Mouse (Mus musculus): ENCODE data around the gene Iqce. TPM values are rescaled to one million over a fixed set of nuclear protein-coding genes. Genes with fewer than 3 reads are reported as not detected.
A peak's percentile ranks its signal among the peaks of the same experiment; 100 is the strongest.

Iqce gene
- polyA plus RNA-seq, 1 experiment from 2014 or later = 24.7 TPM

- Histone ChIP-seq H3K9me3 (ENCODE audit: control insufficient read depth, low read depth, low read length) (no peaks in the 10 kb centered on the region), H3K27me3 (ENCODE audit: control insufficient read depth, insufficient read depth, low read length) (no peaks in the 10 kb centered on the region), H3K36me3 (ENCODE audit: control insufficient read depth, insufficient read depth, low read length) (peaks cover 25% of the 10 kb centered on the region), H3K27ac (ENCODE audit: low read length) (no peak overlapping the region), H3K4me3 (ENCODE audit: low read depth, low read length) (no peak overlapping the region), H3K4me1 (ENCODE audit: control insufficient read depth, insufficient read depth, low read length) (peaks cover 4% of the 10 kb centered on the region; the same call in 1 of the 2 replicates), H3K4me2 (replicated peaks; ENCODE audit: low read depth, low read length) (no peak overlapping the region), H3K9ac (replicated peaks; ENCODE audit: low read depth, low read length) (no peak overlapping the region)
- WGBS = 64% methylated on average over 9 of the region's 9 CpGs
- ATAC-seq (ENCODE audit: insufficient number of reproducible peaks, insufficient read depth, low FRiP score, low read depth) = no peak
Observed at GRCm38 (mm10) chr5:140616691-140617090, 85.5 kb downstream of the Iqce start.

- H3K27ac ChIP-seq (ENCODE audit: low read length) = no peak overlapping the region
- WGBS = 82% methylated on average over 6 of the region's 6 CpGs
- H3K36me3 ChIP-seq (ENCODE audit: control insufficient read depth, insufficient read depth, low read length) = peaks cover 23% of the 10 kb centered on the region
- H3K9me3 ChIP-seq (ENCODE audit: control insufficient read depth, low read depth, low read length) = no peaks in the 10 kb centered on the region
- peaks cover 10% of the 10 kb centered on the region; the same call in 1 of the 2 replicates for H3K4me1 ChIP-seq (ENCODE audit: control insufficient read depth, insufficient read depth, low read length)
- no peak overlapping the region for H3K4me3 ChIP-seq (ENCODE audit: low read depth, low read length)
- H3K4me2 ChIP-seq (replicated peaks; ENCODE audit: low read depth, low read length) = no peak overlapping the region
- ATAC-seq (ENCODE audit: insufficient number of reproducible peaks, insufficient read depth, low FRiP score, low read depth) = no peak
- no peaks in the 10 kb centered on the region for H3K27me3 ChIP-seq (ENCODE audit: control insufficient read depth, insufficient read depth, low read length)
- H3K9ac ChIP-seq (replicated peaks; ENCODE audit: low read depth, low read length) = no peak overlapping the region
Observed at GRCm38 (mm10) chr5:140616110-140616503, 86.1 kb downstream of the Iqce start.

- Histone ChIP-seq H3K4me3 (ENCODE audit: low read depth, low read length) (no peak overlapping the region), H3K9me3 (ENCODE audit: control insufficient read depth, low read depth, low read length) (no peaks in the 10 kb centered on the region), H3K27ac (ENCODE audit: low read length) (no peak overlapping the region), H3K36me3 (ENCODE audit: control insufficient read depth, insufficient read depth, low read length) (peaks cover 23% of the 10 kb centered on the region), H3K4me1 (ENCODE audit: control insufficient read depth, insufficient read depth, low read length) (peaks cover 16% of the 10 kb centered on the region), H3K9ac (replicated peaks; ENCODE audit: low read depth, low read length) (no peak overlapping the region), H3K4me2 (replicated peaks; ENCODE audit: low read depth, low read length) (no peak overlapping the region), H3K27me3 (ENCODE audit: control insufficient read depth, insufficient read depth, low read length) (no peaks in the 10 kb centered on the region)
- no peak for ATAC-seq (ENCODE audit: insufficient number of reproducible peaks, insufficient read depth, low FRiP score, low read depth)
- WGBS = 77% methylated on average over 10 of the region's 10 CpGs
Observed at GRCm38 (mm10) chr5:140615321-140616109, 86.7 kb downstream of the Iqce start.

- Histone ChIP-seq H3K4me3 (ENCODE audit: low read depth, low read length) (no peak overlapping the region), H3K27me3 (ENCODE audit: control insufficient read depth, insufficient read depth, low read length) (no peaks in the 10 kb centered on the region), H3K27ac (ENCODE audit: low read length) (no peak overlapping the region), H3K4me2 (replicated peaks; ENCODE audit: low read depth, low read length) (no peak overlapping the region), H3K9ac (replicated peaks; ENCODE audit: low read depth, low read length) (no peak overlapping the region), H3K36me3 (ENCODE audit: control insufficient read depth, insufficient read depth, low read length) (peaks cover 23% of the 10 kb centered on the region), H3K4me1 (ENCODE audit: control insufficient read depth, insufficient read depth, low read length) (peaks cover 22% of the 10 kb centered on the region), H3K9me3 (ENCODE audit: control insufficient read depth, low read depth, low read length) (no peaks in the 10 kb centered on the region)
- 83% methylated on average over 4 of the region's 4 CpGs for WGBS
- ATAC-seq (ENCODE audit: insufficient number of reproducible peaks, insufficient read depth, low FRiP score, low read depth) = no peak
Observed at GRCm38 (mm10) chr5:140614837-140615236, 87.3 kb downstream of the Iqce start.

- Histone ChIP-seq H3K4me1 (ENCODE audit: control insufficient read depth, insufficient read depth, low read length) (peaks cover 29% of the 10 kb centered on the region), H3K4me2 (replicated peaks; ENCODE audit: low read depth, low read length) (no peak overlapping the region), H3K9me3 (ENCODE audit: control insufficient read depth, low read depth, low read length) (no peaks in the 10 kb centered on the region), H3K27me3 (ENCODE audit: control insufficient read depth, insufficient read depth, low read length) (peaks cover 2% of the 10 kb centered on the region; the same call in 1 of the 2 replicates), H3K36me3 (ENCODE audit: control insufficient read depth, insufficient read depth, low read length) (peaks cover 23% of the 10 kb centered on the region), H3K27ac (ENCODE audit: low read length) (no peak overlapping the region), H3K4me3 (ENCODE audit: low read depth, low read length) (no peak overlapping the region), H3K9ac (replicated peaks; ENCODE audit: low read depth, low read length) (no peak overlapping the region)
- no peak for ATAC-seq (ENCODE audit: insufficient number of reproducible peaks, insufficient read depth, low FRiP score, low read depth)
- 94% methylated on average over 10 of the region's 10 CpGs for WGBS
Observed at GRCm38 (mm10) chr5:140614141-140614540, 88.0 kb downstream of the Iqce start.

- H3K9ac ChIP-seq (replicated peaks; ENCODE audit: low read depth, low read length) = peak overlapping the region; percentile 18; the same call in 1 of the 2 replicates
- H3K9me3 ChIP-seq (ENCODE audit: control insufficient read depth, low read depth, low read length) = no peaks in the 10 kb centered on the region
- WGBS = 56% methylated on average over 18 of the region's 18 CpGs
- peak overlapping the region; percentile 72 for H3K4me2 ChIP-seq (replicated peaks; ENCODE audit: low read depth, low read length)
- H3K36me3 ChIP-seq (ENCODE audit: control insufficient read depth, insufficient read depth, low read length) = peaks cover 23% of the 10 kb centered on the region
- no peak for ATAC-seq (ENCODE audit: insufficient number of reproducible peaks, insufficient read depth, low FRiP score, low read depth)
- peaks cover 30% of the 10 kb centered on the region for H3K4me1 ChIP-seq (ENCODE audit: control insufficient read depth, insufficient read depth, low read length)
- H3K4me3 ChIP-seq (ENCODE audit: low read depth, low read length) = peak overlapping the region; percentile 64
- H3K27me3 ChIP-seq (ENCODE audit: control insufficient read depth, insufficient read depth, low read length) = peaks cover 3% of the 10 kb centered on the region; the same call in 1 of the 2 replicates
- H3K27ac ChIP-seq (ENCODE audit: low read length) = peak overlapping the region; percentile 96
Observed at GRCm38 (mm10) chr5:140612191-140612590, 90.0 kb downstream of the Iqce start.

Other genes with a start within 250 kb of the Iqce start
- gene Chst12, start 196.8 kb downstream of the Iqce start, polyA plus RNA-seq (2014; fragmentation: Nextera tagmentation; extraction: Ambion mirVana) = 17.6 and 21.5 TPM in 2 replicates
- 0.74 TPM in 1 of 2 replicates, not detected in the other for gene Grifin, start 137.3 kb downstream of the Iqce start, polyA plus RNA-seq (2014; fragmentation: Nextera tagmentation; extraction: Ambion mirVana)
- 22.4 and 25.8 TPM in 2 replicates for gene Lfng, start 95.1 kb downstream of the Iqce start, polyA plus RNA-seq (2014; fragmentation: Nextera tagmentation; extraction: Ambion mirVana)
- 41.9 and 43.1 TPM in 2 replicates for gene Ttyh3, start 53.3 kb downstream of the Iqce start, polyA plus RNA-seq (2014; fragmentation: Nextera tagmentation; extraction: Ambion mirVana)
- 12.5 and 14.8 TPM in 2 replicates for gene Brat1, start 2.6 kb upstream of the Iqce start, polyA plus RNA-seq (2014; fragmentation: Nextera tagmentation; extraction: Ambion mirVana)
- 1.1 and 1.2 TPM in 2 replicates for gene Amz1, start 21.7 kb upstream of the Iqce start, polyA plus RNA-seq (2014; fragmentation: Nextera tagmentation; extraction: Ambion mirVana)
- 16.2 and 17.2 TPM in 2 replicates for gene Gna12, start 128.1 kb upstream of the Iqce start, polyA plus RNA-seq (2014; fragmentation: Nextera tagmentation; extraction: Ambion mirVana)